Mouse (Mus musculus) midbrain, embryonic 13.5 days (tissue): ENCODE results near the gene Fh1. TPM values are rescaled to one million over a fixed set of nuclear protein-coding genes. Genes with fewer than 3 reads are reported as not detected.

Experiments
- ATAC-seq: fragments of 200-750 bp; cut with Nextera tagmentation; 2 replicates; pipeline ENCODE4 v1.8.0; 2017; ENCODE audit warnings: mild to moderate bottlenecking, moderate TSS enrichment, moderate library complexity
- H3K27ac ChIP-seq: fragments of 300-500 bp; sonication (generic); 2 replicates; pipeline ENCODE4 v1.5.1; 2015; ENCODE audit warnings: inconsistent platforms, mild to moderate bottlenecking, moderate library complexity
- H3K27me3 ChIP-seq: fragments of 300-500 bp; sonication (generic); 2 replicates; pipeline ENCODE4 v1.6.1; 2015; ENCODE audit warnings: mild to moderate bottlenecking, inconsistent platforms
- H3K36me3 ChIP-seq: fragments of 300-500 bp; sonication (generic); 2 replicates; pipeline ENCODE4 v1.6.1; 2015; ENCODE audit warnings: mild to moderate bottlenecking, inconsistent platforms
- H3K4me1 ChIP-seq: fragments of 300-500 bp; sonication (generic); replicated peaks from 2 replicates; pipeline ENCODE4 v1.6.1; 2015; ENCODE audit warnings: inconsistent platforms
- H3K4me2 ChIP-seq: fragments of 300-500 bp; sonication (generic); replicated peaks from 2 replicates; pipeline ENCODE4 v1.6.1; 2015; ENCODE audit warnings: moderate library complexity, mild to moderate bottlenecking, inconsistent platforms
- H3K4me3 ChIP-seq: fragments of 300-500 bp; sonication (generic); replicated peaks from 2 replicates; pipeline ENCODE4 v1.5.1; 2015; ENCODE audit warnings: mild to moderate bottlenecking, inconsistent platforms
- H3K9ac ChIP-seq: fragments of 300-500 bp; sonication (generic); replicated peaks from 2 replicates; pipeline ENCODE4 v1.6.1; 2015; ENCODE audit warnings: mild to moderate bottlenecking, inconsistent platforms
- H3K9me3 ChIP-seq: fragments of 300-500 bp; sonication (generic); 2 replicates; pipeline ENCODE4 v1.6.1; 2016; ENCODE audit warnings: mild to moderate bottlenecking, inconsistent platforms
- WGBS: fragments of 180-500 bp; shearing (Covaris S2); methylation state at CpG from one replicate; pipeline ENCODE4 v1.1.7; 2015; 5-methylcytosine and 5-hydroxymethylcytosine counted together
- polyA plus RNA-seq: library from polyadenylated mRNA; unstranded; fragments of >200 nt; fragmentation: Nextera tagmentation; extraction: Ambion mirVana; gene quantifications from 2 replicates; pipeline ENCODE4 v1.2.1, GENCODE M21; 2015

The Fh1 gene
- polyA plus RNA-seq, 1 experiment from 2014 or later, result 76.6 TPM

- 84% methylated on average over 6 of the region's 6 CpGs for WGBS
- 0 out of 2 replicates have a peak, but pooled peaks cover 3% of the 10 kb centered on the region for H3K4me1 ChIP-seq
- no peak overlapping the region for H3K4me2 ChIP-seq
- H3K27me3 ChIP-seq, result no peaks in the 10 kb centered on the region
- no peak overlapping the region for H3K9ac ChIP-seq
- no peak overlapping the region for H3K4me3 ChIP-seq
- H3K9me3 ChIP-seq, result no peaks in the 10 kb centered on the region
- H3K27ac ChIP-seq, result no peak overlapping the region
- no peaks in the 10 kb centered on the region for H3K36me3 ChIP-seq
- ATAC-seq, result no peak
Measured at GRCm38 (mm10) chr1:175640435-175641150, 15.2 kb upstream of the Fh1 start.

GRCm38 (mm10) chr1:175639072-175639471 lies 13.6 kb upstream of the Fh1 start:
- H3K4me1 ChIP-seq, result 0 out of 2 replicates have a peak, but pooled peaks cover 3% of the 10 kb centered on the region
- H3K36me3 ChIP-seq, result no peaks in the 10 kb centered on the region
- H3K27me3 ChIP-seq, result no peaks in the 10 kb centered on the region
- H3K4me3 ChIP-seq, result no peak overlapping the region
- no peak overlapping the region for H3K9ac ChIP-seq
- H3K27ac ChIP-seq, result no peak overlapping the region
- no peak overlapping the region for H3K4me2 ChIP-seq
- 87% methylated on average over 7 of the region's 7 CpGs for WGBS
- no peak for ATAC-seq
- H3K9me3 ChIP-seq, result no peaks in the 10 kb centered on the region

- H3K27me3 ChIP-seq, result no peaks in the 10 kb centered on the region
- no peak overlapping the region for H3K4me2 ChIP-seq
- H3K4me3 ChIP-seq, result no peak overlapping the region
- no peaks in the 10 kb centered on the region for H3K36me3 ChIP-seq
- H3K4me1 ChIP-seq, result 0 out of 2 replicates have a peak, but pooled peaks cover 3% of the 10 kb centered on the region
- no peaks in the 10 kb centered on the region for H3K9me3 ChIP-seq
- no peak overlapping the region for H3K9ac ChIP-seq
- ATAC-seq, result no peak
- WGBS, result 83% methylated on average over 7 of the region's 7 CpGs
- no peak overlapping the region for H3K27ac ChIP-seq
Measured at GRCm38 (mm10) chr1:175637677-175638076, 12.2 kb upstream of the Fh1 start.

DNA sequence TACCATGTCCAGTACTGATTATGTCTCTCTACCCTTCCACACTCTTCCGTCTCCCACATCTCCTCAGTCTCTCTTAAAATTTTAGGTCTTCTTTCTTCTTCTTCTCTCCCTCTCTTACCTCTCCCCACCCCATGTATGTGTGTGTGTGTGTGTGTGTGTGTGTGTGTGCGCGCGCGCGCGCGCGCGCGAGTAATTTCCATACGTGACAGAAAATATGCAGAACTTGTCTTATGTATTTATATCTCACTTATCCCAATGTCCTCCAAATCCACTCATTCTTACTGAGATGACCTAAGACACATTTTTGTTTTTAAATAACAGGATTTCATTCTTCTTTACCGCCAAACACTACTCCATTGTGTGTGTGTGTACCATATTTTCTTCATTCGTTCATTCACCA lies 7.0 kb upstream of the Fh1 start:
- Histone ChIP-seq H3K9me3 (no peaks in the 10 kb centered on the region), H3K4me1 (no peaks in the 10 kb centered on the region), H3K4me3 (no peak overlapping the region), H3K36me3 (no peaks in the 10 kb centered on the region), H3K27ac (no peak overlapping the region), H3K9ac (no peak overlapping the region), H3K27me3 (no peaks in the 10 kb centered on the region), H3K4me2 (no peak overlapping the region)
- no peak for ATAC-seq
- 94% methylated on average over 14 of the region's 14 CpGs for WGBS

DNA sequence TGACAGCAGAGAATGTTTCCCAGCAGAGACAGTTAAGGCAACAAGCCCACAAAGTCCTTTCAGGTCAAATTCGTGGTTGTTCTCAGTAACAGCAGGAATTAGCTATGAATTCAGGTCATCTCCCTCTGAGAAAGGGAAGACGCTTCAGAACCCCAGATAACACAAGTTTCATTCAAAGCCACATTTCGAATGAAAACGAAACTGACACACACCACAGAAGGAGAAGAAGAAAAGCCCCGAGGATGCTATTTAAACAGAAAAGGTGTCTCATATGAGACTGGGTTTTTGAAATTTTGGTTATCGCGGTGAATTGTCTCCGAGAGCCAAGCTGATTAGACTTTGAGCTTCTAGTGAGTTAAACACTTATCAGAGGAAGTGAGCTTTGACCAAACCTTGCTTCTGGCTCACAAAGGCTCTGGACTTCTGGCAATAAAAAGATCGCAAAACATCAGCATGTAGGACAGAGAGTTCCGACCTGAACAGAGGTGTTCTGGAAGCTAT lies 6.3 kb upstream of the Fh1 start:
- WGBS, result 83% methylated on average over 10 of the region's 10 CpGs
- no peaks in the 10 kb centered on the region for H3K27me3 ChIP-seq
- no peaks in the 10 kb centered on the region for H3K36me3 ChIP-seq
- H3K27ac ChIP-seq, result no peak overlapping the region
- no peak overlapping the region for H3K4me2 ChIP-seq
- ATAC-seq, result no peak
- no peaks in the 10 kb centered on the region for H3K9me3 ChIP-seq
- no peak overlapping the region for H3K9ac ChIP-seq
- H3K4me3 ChIP-seq, result no peak overlapping the region
- no peaks in the 10 kb centered on the region for H3K4me1 ChIP-seq

DNA sequence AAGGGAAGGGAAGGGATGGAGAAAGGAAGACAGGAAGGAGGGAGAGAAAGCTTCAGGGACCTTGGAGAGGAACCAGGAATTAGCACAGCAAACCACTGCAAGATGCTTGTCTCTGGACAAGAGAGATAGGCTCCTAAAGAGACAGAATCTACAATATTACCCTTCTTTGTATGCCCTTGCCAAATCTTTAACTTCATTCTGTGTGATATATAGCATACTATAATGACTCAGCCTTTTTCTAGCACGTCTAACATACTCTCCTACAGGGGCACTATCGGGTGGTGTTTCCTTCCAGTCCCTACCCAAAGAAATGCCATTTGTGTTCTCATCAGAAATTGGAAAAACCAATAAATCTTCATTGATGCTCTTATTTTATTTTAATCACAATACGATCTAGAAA lies 5.6 kb upstream of the Fh1 start:
- H3K4me1 ChIP-seq, result no peaks in the 10 kb centered on the region
- no peaks in the 10 kb centered on the region for H3K9me3 ChIP-seq
- no peaks in the 10 kb centered on the region for H3K27me3 ChIP-seq
- no peak overlapping the region for H3K9ac ChIP-seq
- no peaks in the 10 kb centered on the region for H3K36me3 ChIP-seq
- H3K27ac ChIP-seq, result no peak overlapping the region
- WGBS, result 87% methylated on average over 3 of the region's 3 CpGs
- no peak overlapping the region for H3K4me2 ChIP-seq
- no peak for ATAC-seq
- H3K4me3 ChIP-seq, result no peak overlapping the region

DNA sequence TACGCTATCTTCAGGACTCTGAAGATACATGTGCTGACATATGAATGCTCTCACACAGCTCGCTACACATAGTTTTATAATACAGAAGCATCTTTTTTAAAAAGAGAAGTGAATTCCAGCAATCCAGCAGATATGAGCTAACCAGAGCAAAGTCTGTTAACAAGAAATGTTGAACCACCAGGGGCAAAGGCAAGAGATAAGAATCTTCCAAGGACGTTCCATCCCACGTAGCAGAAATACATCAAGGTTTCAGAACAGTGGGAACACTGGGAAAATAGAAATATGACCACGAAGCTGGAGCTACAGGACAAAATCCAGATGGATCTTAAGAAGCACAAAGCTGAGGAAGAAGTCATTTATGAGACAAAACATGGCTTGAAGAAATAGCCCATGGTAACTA lies 4.9 kb upstream of the Fh1 start:
- no peak for ATAC-seq

DNA sequence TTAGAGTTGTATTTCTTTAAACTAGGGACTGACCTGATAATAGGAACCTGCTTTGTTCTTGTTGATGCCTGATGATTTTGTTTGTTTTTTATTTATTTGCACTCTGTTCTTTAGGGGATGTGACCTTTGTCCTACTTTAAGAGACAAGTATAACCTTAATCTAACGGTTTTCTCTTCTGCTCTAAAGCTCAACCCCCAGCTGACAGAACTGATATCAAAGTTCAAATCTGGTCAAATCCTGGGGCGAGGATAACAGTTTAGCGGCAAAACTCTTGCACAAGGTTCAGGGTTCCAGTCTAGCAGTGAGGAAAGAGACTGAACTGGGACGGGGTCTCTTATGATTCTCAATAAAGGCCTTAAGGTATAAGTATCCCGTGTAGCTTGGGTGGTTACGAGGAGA lies 3.8 kb upstream of the Fh1 start:
- H3K27ac ChIP-seq, result no peak overlapping the region
- WGBS, result 87% methylated on average over 6 of the region's 6 CpGs
- H3K36me3 ChIP-seq, result no peaks in the 10 kb centered on the region
- H3K9ac ChIP-seq, result no peak overlapping the region
- peaks cover 7% of the 10 kb centered on the region for H3K4me1 ChIP-seq
- no peak overlapping the region for H3K4me3 ChIP-seq
- H3K9me3 ChIP-seq, result no peaks in the 10 kb centered on the region
- H3K27me3 ChIP-seq, result no peaks in the 10 kb centered on the region
- H3K4me2 ChIP-seq, result no peak overlapping the region
- ATAC-seq, result no peak

More for the DNA sequence above, 4.9 kb upstream of the Fh1 start:
- 91% methylated on average over 5 of the region's 5 CpGs for WGBS
- Histone ChIP-seq H3K36me3 (no peaks in the 10 kb centered on the region), H3K4me3 (no peak overlapping the region), H3K9ac (no peak overlapping the region), H3K27ac (no peak overlapping the region), H3K4me2 (no peak overlapping the region), H3K4me1 (no peaks in the 10 kb centered on the region), H3K27me3 (no peaks in the 10 kb centered on the region), H3K9me3 (no peaks in the 10 kb centered on the region)

DNA sequence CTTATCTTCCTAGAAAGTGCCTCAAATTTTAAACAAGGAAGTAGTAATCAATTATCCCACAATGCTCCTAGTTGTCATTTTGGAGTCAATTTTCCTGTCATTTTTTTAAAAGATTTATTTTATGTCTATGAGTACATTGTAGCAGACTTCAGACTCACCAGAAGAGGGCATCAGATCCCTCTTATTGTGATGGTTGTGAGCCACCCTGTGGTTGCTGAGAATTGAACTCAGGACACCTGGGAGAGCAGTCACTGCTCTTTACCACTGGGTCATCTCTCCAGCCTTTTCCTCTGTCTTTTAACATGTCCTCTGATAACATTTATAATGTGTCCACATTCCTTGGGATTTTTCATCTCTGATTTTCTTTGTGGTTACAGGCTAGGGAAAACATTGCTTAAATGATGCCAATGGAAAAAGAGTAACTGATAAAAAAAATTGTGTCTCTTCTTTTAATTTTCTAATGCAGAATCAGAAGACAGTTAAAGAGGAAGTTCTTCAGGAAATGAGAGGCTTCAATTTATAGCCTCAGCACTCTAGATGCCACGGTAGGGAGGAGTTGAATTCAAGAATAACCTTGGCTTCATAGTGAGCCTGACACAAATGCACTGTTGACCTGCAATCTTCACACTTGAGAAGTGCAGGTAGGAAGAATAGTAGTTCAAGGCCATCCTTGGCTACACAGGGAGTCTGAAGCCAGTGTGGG lies 706 bp upstream of the Fh1 start:
- WGBS, result 93% methylated on average over 1 of the region's 1 CpGs
- Histone ChIP-seq H3K9me3 (no peaks in the 10 kb centered on the region), H3K27ac (peak overlapping the region; percentile 62), H3K9ac (peak overlapping the region; percentile 41; the same call in 1 of the 2 replicates), H3K4me3 (peak overlapping the region; percentile 84), H3K4me2 (peak overlapping the region; percentile 89), H3K36me3 (no peaks in the 10 kb centered on the region), H3K4me1 (peaks cover 14% of the 10 kb centered on the region), H3K27me3 (no peaks in the 10 kb centered on the region)
- ATAC-seq, result peak; percentile 27

- ATAC-seq, result no peak
- WGBS, result 93% methylated on average over 6 of the region's 6 CpGs
- Histone ChIP-seq H3K4me2 (no peak overlapping the region), H3K27me3 (no peaks in the 10 kb centered on the region), H3K4me1 (peaks cover 14% of the 10 kb centered on the region), H3K27ac (no peak overlapping the region), H3K36me3 (peaks cover 8% of the 10 kb centered on the region; the same call in 1 of the 2 replicates), H3K4me3 (no peak overlapping the region), H3K9ac (no peak overlapping the region), H3K9me3 (no peaks in the 10 kb centered on the region)
Measured at GRCm38 (mm10) chr1:175623656-175624055, 1.8 kb downstream of the Fh1 start.

- no peak within 1 kb of the TSS for H3K4me2 ChIP-seq
- no peak within 1 kb of the TSS for H3K9ac ChIP-seq
- 94% methylated on average over 13 of the region's 13 CpGs for WGBS
- no peak for ATAC-seq
- H3K27ac ChIP-seq, result no peak within 1 kb of the TSS
- no peaks in the 10 kb centered on the region for H3K9me3 ChIP-seq
- peaks cover 34% of the 10 kb centered on the region for H3K36me3 ChIP-seq
- no peaks in the 10 kb centered on the region for H3K27me3 ChIP-seq
- H3K4me1 ChIP-seq, result peaks cover 14% of the 10 kb centered on the region
- no peak within 1 kb of the TSS for H3K4me3 ChIP-seq
Measured at GRCm38 (mm10) chr1:175619814-175620431, 5.5 kb downstream of the Fh1 start, which contains the start of gene Kmo. Gene Kmo (plus strand): TSS chr1:175620381.

GRCm38 (mm10) chr1:175614992-175615391 lies 10.4 kb downstream of the Fh1 start:
- Histone ChIP-seq H3K4me2 (no peak overlapping the region), H3K27ac (no peak overlapping the region), H3K4me1 (no peaks in the 10 kb centered on the region), H3K27me3 (no peaks in the 10 kb centered on the region), H3K9ac (no peak overlapping the region), H3K36me3 (peaks cover 70% of the 10 kb centered on the region), H3K4me3 (no peak overlapping the region), H3K9me3 (no peaks in the 10 kb centered on the region)
- ATAC-seq, result no peak
- WGBS, result 94% methylated on average over 9 of the region's 9 CpGs
